Mouse (Mus musculus): ENCODE measurements around the gene Olfr1211. TPM values are rescaled to one million over a fixed set of nuclear protein-coding genes. Genes with fewer than 3 reads are reported as not detected.

The Olfr1211 gene
- not detected for total RNA-seq (2021)
- long read RNA-seq, experiment 1 = 0 reads
- long read RNA-seq, experiment 2 = 0 reads

GRCm38 (mm10) chr2:88938011-88938410 is at the start of gene Olfr1211:
Gene Olfr1211, minus strand, starts transcription at chr2:88938111.
- DNase-seq (ENCODE audit: low spot score in 2 of 2) = no peak

DNA sequence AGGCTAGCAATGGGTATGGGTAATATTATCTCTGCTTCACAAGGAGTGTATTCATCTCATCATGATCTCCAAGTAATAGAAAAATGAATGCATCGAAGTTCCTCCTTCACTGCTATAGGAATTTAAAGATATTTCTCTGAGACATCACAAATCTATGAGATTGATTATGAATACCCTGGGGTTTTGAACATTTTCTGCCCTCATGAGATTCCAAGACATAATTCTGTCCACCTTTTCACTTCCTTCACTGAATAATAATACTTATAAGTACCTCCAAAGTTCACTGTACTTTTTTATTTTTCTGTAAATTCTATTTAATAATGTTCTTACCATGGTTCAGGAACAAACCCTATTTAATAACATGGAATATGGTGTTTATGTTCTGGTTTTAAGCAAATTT is 42.3 kb upstream of the Olfr1211 start, which contains the start of gene Gm13762:
Gm13762 (minus strand) TSS at position 101 of the 400 bp plus-strand sequence.
- DNase-seq (ENCODE audit: low spot score in 2 of 2) = no peak

GRCm38 (mm10) chr2:88953669-88954068 is 15.8 kb upstream of the Olfr1211 start, which contains the start of gene Olfr1212:
Gene Olfr1212, plus strand, starts transcription at chr2:88953969.
- DNase-seq (ENCODE audit: low spot score in 2 of 2) = no peak

GRCm38 (mm10) chr2:88915057-88915456 is 22.9 kb downstream of the Olfr1211 start, which contains the start of gene Olfr1209:
Gene Olfr1209, minus strand, starts transcription at chr2:88915157.
- DNase-seq (ENCODE audit: low spot score in 2 of 2) = no peak

GRCm38 (mm10) chr2:88902211-88902610 is 35.7 kb downstream of the Olfr1211 start, which contains the start of gene Olfr1208:
Gene Olfr1208, minus strand, starts transcription at chr2:88902311.
- DNase-seq (ENCODE audit: low spot score in 2 of 2) = no peak

Other genes with a start within 250 kb of the Olfr1211 start
- gene Olfr1195, start 248.9 kb downstream of the Olfr1211 start, total RNA-seq (2021) = not detected
- gene Olfr1196, start 233.5 kb downstream of the Olfr1211 start, total RNA-seq (2021) = not detected
- not detected for gene Olfr1197, start 205.7 kb downstream of the Olfr1211 start, total RNA-seq (2021)
- not detected for gene Olfr1198, start 186.7 kb downstream of the Olfr1211 start, total RNA-seq (2021)
- gene Olfr1199, start 177.6 kb downstream of the Olfr1211 start, total RNA-seq (2021) = not detected
- not detected for gene Olfr1200, start 167.6 kb downstream of the Olfr1211 start, total RNA-seq (2021)
- not detected for gene Olfr1201, start 145.1 kb downstream of the Olfr1211 start, total RNA-seq (2021)
- gene Olfr1202, start 123.6 kb downstream of the Olfr1211 start, total RNA-seq (2021) = not detected
- gene Olfr1205, start 108.4 kb downstream of the Olfr1211 start, total RNA-seq (2021) = not detected
- not detected for gene Olfr1204, start 88.8 kb downstream of the Olfr1211 start, total RNA-seq (2021)
- not detected for gene Olfr1206, start 74.9 kb downstream of the Olfr1211 start, total RNA-seq (2021)
- gene Olfr1208, start 35.8 kb downstream of the Olfr1211 start, total RNA-seq (2021) = not detected
- not detected for gene Olfr1209, start 23.0 kb downstream of the Olfr1211 start, total RNA-seq (2021)
- gene Olfr1212, start 15.9 kb upstream of the Olfr1211 start, total RNA-seq (2021) = not detected
- not detected for gene Gm13762, start 42.2 kb upstream of the Olfr1211 start, total RNA-seq (2021)
- gene Olfr1214, start 54.5 kb upstream of the Olfr1211 start, total RNA-seq (2021) = not detected
- gene Olfr1215, start 68.9 kb upstream of the Olfr1211 start, total RNA-seq (2021) = not detected
- gene Olfr1216, start 80.2 kb upstream of the Olfr1211 start, total RNA-seq (2021) = not detected
- not detected for gene Olfr1217, start 94.0 kb upstream of the Olfr1211 start, total RNA-seq (2021)
- not detected for gene Olfr1218, start 123.1 kb upstream of the Olfr1211 start, total RNA-seq (2021)
- not detected for gene Olfr1219, start 145.4 kb upstream of the Olfr1211 start, total RNA-seq (2021)
- not detected for gene Olfr1220, start 168.7 kb upstream of the Olfr1211 start, total RNA-seq (2021)
- gene Olfr1221, start 179.2 kb upstream of the Olfr1211 start, total RNA-seq (2021) = not detected
- gene Olfr1222, start 194.9 kb upstream of the Olfr1211 start, total RNA-seq (2021) = not detected
- gene Olfr1223, start 213.4 kb upstream of the Olfr1211 start, total RNA-seq (2021) = not detected
- not detected for gene Olfr1224-ps1, start 226.0 kb upstream of the Olfr1211 start, total RNA-seq (2021)
- gene Olfr1225, start 236.6 kb upstream of the Olfr1211 start, total RNA-seq (2021) = not detected